Mouse (Mus musculus) MEL (cell line): ENCODE results near the gene H2-M5. TPM values are rescaled to one million over a fixed set of nuclear protein-coding genes. Genes with fewer than 3 reads are reported as not detected.

ENCODE experiments used
- DNase-seq: peaks from one replicate; pipeline ENCODE4 v3.0.0; 2011; ENCODE audit warnings: low read depth, low spot score
- H3K27ac ChIP-seq: 2 replicates; pipeline ENCODE4 v1.5.1; 2012; ENCODE audit warnings: low read depth, mild to moderate bottlenecking, control low read depth, low read length, moderate library complexity; ENCODE audit not compliant: control insufficient read depth
- H3K27me3 ChIP-seq, 2 experiments: fragments of 150-350 bp in 1 of 2; sonication (generic) in 1 of 2; 2 replicates each; pipeline ENCODE4 v1.6.1; 2012; ENCODE audit warnings: low read length in 2 of 2, mild to moderate bottlenecking in 2 of 2, improper control_type of control experiment in 1 of 2, moderate library complexity in 1 of 2; ENCODE audit not compliant: insufficient read depth in 2 of 2, control insufficient read depth in 1 of 2
- H3K36me3 ChIP-seq, 2 experiments: 2 replicates each; pipeline ENCODE4 v1.6.1; 2012 to 2014; ENCODE audit warnings: low read length in 2 of 2, improper control_type of control experiment in 1 of 2, inconsistent platforms in 1 of 2, mild to moderate bottlenecking in 1 of 2; ENCODE audit not compliant: insufficient read depth in 2 of 2, control insufficient read depth in 1 of 2
- H3K4me1 ChIP-seq, 2 experiments: fragments of 150-350 bp in 1 of 2; sonication (generic) in 1 of 2; 2 replicates each; pipeline ENCODE4 v1.6.1; 2012; ENCODE audit warnings: low read length in 2 of 2, improper control_type of control experiment in 1 of 2, mild to moderate bottlenecking in 1 of 2; ENCODE audit not compliant: insufficient read depth in 2 of 2, control insufficient read depth in 1 of 2
- H3K4me3 ChIP-seq, 2 experiments: fragments of 150-350 bp in 1 of 2; sonication (generic) in 1 of 2; 2 replicates each; pipeline ENCODE4 v1.5.1; 2012; ENCODE audit warnings: low read depth in 2 of 2, low read length in 2 of 2, mild to moderate bottlenecking in 2 of 2, moderate library complexity in 2 of 2, control low read depth in 1 of 2, improper control_type of control experiment in 1 of 2; ENCODE audit not compliant: control insufficient read depth in 1 of 2, insufficient read depth in 1 of 2
- H3K79me2 ChIP-seq: 2 replicates; pipeline ENCODE4 v1.6.1; 2012; ENCODE audit warnings: mild to moderate bottlenecking, low read length, moderate library complexity; ENCODE audit not compliant: control insufficient read depth, poor library complexity, insufficient read depth
- H3K9ac ChIP-seq: 2 replicates; pipeline ENCODE4 v1.6.1; 2012; ENCODE audit warnings: low read depth, mild to moderate bottlenecking, control low read depth, low read length, moderate library complexity; ENCODE audit not compliant: control insufficient read depth, poor library complexity, severe bottlenecking
- H3K9me3 ChIP-seq: fragments of 150-350 bp; sonication (generic); replicated peaks from 2 replicates; pipeline ENCODE4 v1.6.1; 2012; ENCODE audit warnings: mild to moderate bottlenecking, low read length, improper control_type of control experiment, moderate library complexity; ENCODE audit not compliant: insufficient read depth
- CTCF ChIP-seq, 3 experiments: IDR thresholded peaks in 2 of 3; conservative IDR thresholded peaks in 1 of 3; 2 replicates each; pipeline ENCODE4 v1.5.1; 2011 to 2012; ENCODE audit warnings: low read length in 3 of 3, low read depth in 2 of 3, mild to moderate bottlenecking in 2 of 3, improper control_type of control experiment in 1 of 3, inconsistent platforms in 1 of 3, mixed read lengths in 1 of 3, moderate library complexity in 1 of 3; ENCODE audit not compliant: control insufficient read depth in 1 of 3, insufficient read depth in 1 of 3, poor library complexity in 1 of 3, severe bottlenecking in 1 of 3
- ELF1 ChIP-seq: IDR thresholded peaks from 2 replicates; pipeline ENCODE4 v1.6.1; 2014; ENCODE audit warnings: low read depth, mild to moderate bottlenecking, inconsistent platforms, low read length, improper control_type of control experiment, moderate library complexity
- ETS1 ChIP-seq: IDR thresholded peaks from 2 replicates; pipeline ENCODE4 v1.6.1; 2012; ENCODE audit warnings: low read depth, mild to moderate bottlenecking, inconsistent platforms, low read length, improper control_type of control experiment, moderate library complexity
- MAX ChIP-seq: IDR thresholded peaks from 2 replicates; pipeline ENCODE4 v1.6.1; 2011; ENCODE audit warnings: low read length, improper control_type of control experiment
- MXI1 ChIP-seq: IDR thresholded peaks from 2 replicates; pipeline ENCODE4 v1.6.1; 2011; ENCODE audit warnings: mild to moderate bottlenecking, low read depth, low read length, improper control_type of control experiment
- NRF1 ChIP-seq: IDR thresholded peaks from 2 replicates; pipeline ENCODE4 v1.6.1; 2014; ENCODE audit warnings: low read depth, mild to moderate bottlenecking, inconsistent platforms, low read length, improper control_type of control experiment, moderate library complexity; ENCODE audit not compliant: poor library complexity, insufficient read depth, severe bottlenecking
- POLR2A ChIP-seq, 2 experiments: IDR thresholded peaks; 2 replicates each; pipeline ENCODE4 v1.6.1; 2011 to 2012; ENCODE audit warnings: low read length in 2 of 2, mild to moderate bottlenecking in 2 of 2, control low read depth in 1 of 2, improper control_type of control experiment in 1 of 2, low read depth in 1 of 2, moderate library complexity in 1 of 2; ENCODE audit not compliant: control insufficient read depth in 1 of 2, insufficient read depth in 1 of 2, poor library complexity in 1 of 2
- RAD21 ChIP-seq: IDR thresholded peaks from 2 replicates; pipeline ENCODE4 v1.6.1; 2011; ENCODE audit warnings: mild to moderate bottlenecking, low read depth, low read length, improper control_type of control experiment
- TAL1 ChIP-seq: IDR thresholded peaks from 2 replicates; pipeline ENCODE4 v1.6.1; 2012; ENCODE audit warnings: mild to moderate bottlenecking, inconsistent platforms, low read length, moderate library complexity, mixed read lengths
- UBTF ChIP-seq: IDR thresholded peaks from 2 replicates; pipeline ENCODE4 v1.6.1; 2012; ENCODE audit warnings: low read depth, mild to moderate bottlenecking, inconsistent platforms, low read length, improper control_type of control experiment, moderate library complexity, borderline replicate concordance; ENCODE audit not compliant: insufficient read depth
- USF2 ChIP-seq, 2 experiments: IDR thresholded peaks; 2 replicates each; pipeline ENCODE4 v1.6.1; 2011 to 2012; ENCODE audit warnings: improper control_type of control experiment in 2 of 2, low read length in 2 of 2, borderline replicate concordance in 1 of 2, inconsistent platforms in 1 of 2, low read depth in 1 of 2, mild to moderate bottlenecking in 1 of 2; ENCODE audit not compliant: insufficient read depth in 1 of 2
- ZC3H11A ChIP-seq: IDR thresholded peaks from 2 replicates; pipeline ENCODE4 v1.6.1; 2012; ENCODE audit warnings: low read depth, mild to moderate bottlenecking, inconsistent platforms, low read length, improper control_type of control experiment
- ZKSCAN1 ChIP-seq: IDR thresholded peaks from 2 replicates; pipeline ENCODE4 v1.6.1; 2012; ENCODE audit warnings: low read depth, mild to moderate bottlenecking, inconsistent platforms, low read length, improper control_type of control experiment, moderate library complexity
- ZNF384 ChIP-seq: IDR thresholded peaks from 2 replicates; pipeline ENCODE4 v1.6.1; 2012; ENCODE audit warnings: low read depth, mild to moderate bottlenecking, inconsistent platforms, low read length, improper control_type of control experiment
- polyA plus RNA-seq, 2 experiments: library from polyadenylated mRNA; stranded (reverse) in 1 of 2; unstranded in 1 of 2; fragments of >175 nt in 1 of 2; fragments of >200 nt in 1 of 2; gene quantifications; 2 replicates each; pipeline versions ENCODE4 v1.2.1 to v1.2.4; 2012; ENCODE audit warnings: low replicate concordance in 2 of 2, low read depth in 1 of 2; ENCODE audit not compliant: insufficient read length in 2 of 2, insufficient read depth in 1 of 2, missing spikeins in 1 of 2
- total RNA-seq: library from RNA; depleted of rRNA; stranded (reverse); fragments of 300-350 nt; gene quantifications from 2 replicates; pipeline ENCODE4 v1.2.3, GENCODE M21; 2012

The H2-M5 gene
- total and polyA plus RNA-seq, 3 experiments, result not detected

GRCm38 (mm10) chr17:36953062-36953461 lies 36.3 kb downstream of the H2-M5 start:
- Histone ChIP-seq H3K9me3 (no peaks in the 10 kb centered on the region), H3K27me3 (no peaks in the 10 kb centered on the region), H3K79me2 (peaks cover 15% of the 10 kb centered on the region), H3K4me3 (no peak overlapping the region), H3K4me1 (no peaks in the 10 kb centered on the region; a peak in 1 of 4 replicates), H3K9ac (no peak overlapping the region), H3K36me3 (peaks cover 0 to 9% of the 10 kb centered on the region in 2 experiments; a peak in 2 of 4 replicates), H3K27ac (no peak overlapping the region)
- TF ChIP-seq ZKSCAN1 (no peak), UBTF (no peak), CTCF (IDR thresholded peaks at IDR 0.05 in 2 of 3, conservative IDR thresholded peaks at IDR 0.05 in 1 of 3; ENCODE audit: control insufficient read depth in 1 of 3, insufficient read depth in 1 of 3, low read depth in 2 of 3, low read length in 3 of 3, poor library complexity in 1 of 3, severe bottlenecking in 1 of 3) (no peak), ZC3H11A (no peak), RAD21 (no peak), MAX (no peak), ELF1 (no peak), TAL1 (no peak), MXI1 (no peak)
- no peak for DNase-seq

- TF ChIP-seq ZNF384 (no peak), POLR2A (IDR thresholded peaks at IDR 0.05; ENCODE audit: control insufficient read depth in 1 of 2, insufficient read depth in 1 of 2, low read depth in 1 of 2, low read length in 2 of 2, poor library complexity in 1 of 2) (no peak), ETS1 (no peak), USF2 (IDR thresholded peaks at IDR 0.05; ENCODE audit: borderline replicate concordance in 1 of 2, insufficient read depth in 1 of 2, low read depth in 1 of 2, low read length in 2 of 2) (no peak), NRF1 (no peak)
- Histone ChIP-seq H3K4me3 (no peak overlapping the region), H3K27me3 (no peaks in the 10 kb centered on the region), H3K79me2 (peaks cover 15% of the 10 kb centered on the region), H3K4me1 (no peaks in the 10 kb centered on the region; a peak in 1 of 4 replicates), H3K9ac (no peak overlapping the region), H3K9me3 (no peaks in the 10 kb centered on the region), H3K36me3 (peaks cover 0 to 9% of the 10 kb centered on the region in 2 experiments; a peak in 2 of 4 replicates), H3K27ac (no peak overlapping the region)
- no peak for DNase-seq
Observed at GRCm38 (mm10) chr17:36952631-36953030, 36.7 kb downstream of the H2-M5 start.
